Comparison of ENCODE assay signal across 8 mouse cellular contexts in the genomic region with DNA sequence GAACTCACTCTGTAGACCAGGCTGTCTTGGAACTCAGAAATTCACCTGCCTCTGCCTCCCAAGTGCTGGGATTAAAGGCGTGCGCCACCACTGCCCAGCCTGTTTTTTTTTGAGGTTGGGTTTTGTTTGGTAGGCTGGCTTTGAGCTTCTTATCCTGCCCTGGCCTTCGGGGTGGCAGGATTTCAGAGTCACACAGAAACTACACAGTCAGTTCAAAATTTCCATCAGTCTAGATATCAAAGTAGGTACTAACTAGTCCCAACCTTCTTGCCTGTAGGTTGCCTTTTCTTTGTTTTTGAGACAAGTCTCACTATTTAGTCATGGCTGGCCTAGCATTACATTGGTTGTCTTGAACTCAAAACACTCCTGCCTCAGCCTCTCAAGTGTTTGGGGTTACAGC. TPM values are rescaled to one million over a fixed set of nuclear protein-coding genes. Genes with fewer than 3 reads are reported as not detected.
A peak's percentile ranks its signal among the peaks of the same experiment; 100 is the strongest.
DNase-seq lines count a peak whose midpoint lies in the region; ATAC-seq and TF ChIP-seq lines count a peak whose summit lies in the region.

No protein-coding gene starts in this region.

- H3K9me3 ChIP-seq in kidney, postnatal 0 days (replicated peaks; ENCODE audit: low read length): no peaks in the 10 kb centered on the region
- H3K9me3 ChIP-seq in neural tube, embryonic 12.5 days: no peaks in the 10 kb centered on the region

- 59% methylated on average over 3 of the region's 3 CpGs for WGBS in kidney, postnatal 0 days
- 74% methylated on average over 3 of the region's 3 CpGs for WGBS in neural tube, embryonic 12.5 days

- no peaks in the 10 kb centered on the region for H3K4me1 ChIP-seq in kidney, postnatal 0 days (replicated peaks; ENCODE audit: insufficient read depth, low read length)
- H3K4me1 ChIP-seq in brown adipose tissue, adult 24 weeks (ENCODE audit: control insufficient read depth, insufficient read depth, insufficient read length, low read length): no peaks in the 10 kb centered on the region
- H3K4me1 ChIP-seq in neural tube, embryonic 12.5 days: peaks cover 7% of the 10 kb centered on the region

- H3K4me3 ChIP-seq in kidney, postnatal 0 days (replicated peaks; ENCODE audit: low read depth, low read length): peak overlapping the region; percentile 93; the same call in 1 of the 2 replicates
- peak overlapping the region; percentile 78 for H3K4me3 ChIP-seq in brown adipose tissue, adult 24 weeks (ENCODE audit: insufficient read depth, low read depth, low read length)
- H3K4me3 ChIP-seq in neural tube, embryonic 12.5 days: peak overlapping the region; percentile 85; the same call in 1 of the 2 replicates

- peak overlapping the region; percentile 81 for H3K4me2 ChIP-seq in kidney, postnatal 0 days (ENCODE audit: low read length)
- peak overlapping the region; percentile 65 for H3K4me2 ChIP-seq in neural tube, embryonic 12.5 days (replicated peaks)

- no peak overlapping the region for H3K9ac ChIP-seq in kidney, postnatal 0 days (ENCODE audit: low read depth, low read length)
- H3K9ac ChIP-seq in neural tube, embryonic 12.5 days: peak overlapping the region; percentile 97; the same call in 1 of the 2 replicates

- H3K27me3 ChIP-seq in kidney, postnatal 0 days (ENCODE audit: insufficient read depth, low read length): no peaks in the 10 kb centered on the region
- no peaks in the 10 kb centered on the region for H3K27me3 ChIP-seq in neural tube, embryonic 12.5 days (replicated peaks)

- intact Hi-C loops in left cerebral cortex, postnatal 10 days (cut with DNase I): no loop called here
- intact Hi-C loops in left cerebral cortex, postnatal 36 days (cut with DNase I): loop anchor here (5.0 kb wide), 1 partner anchor 88 kb away; a partner anchor contains a TSS

- DNase-seq in kidney, postnatal 0 days (ENCODE audit: low spot score): no peak
- DNase-seq in kidney, postnatal 25 days: no peak
- peak; percentile 65 for DNase-seq in induced T-regulatory cell, adult 2 months (ENCODE audit: low read depth)
- DNase-seq in left cerebral cortex, postnatal 10 days (ENCODE audit: extremely low spot score in 1 of 2, low spot score in 2 of 2): no peak
- DNase-seq in left cerebral cortex, postnatal 36 days (ENCODE audit: low spot score in 2 of 2): no peak
- no peak for DNase-seq in cerebellum, postnatal 36 days

- no peak overlapping the region for H3K27ac ChIP-seq in kidney, postnatal 0 days
- H3K27ac ChIP-seq in brown adipose tissue, adult 24 weeks (replicated peaks; ENCODE audit: low read depth, low read length): no peak overlapping the region
- no peak overlapping the region for H3K27ac ChIP-seq in neural tube, embryonic 12.5 days

- ATAC-seq in kidney, postnatal 0 days (replicated peaks; ENCODE audit: low FRiP score, low read depth): no peak
- ATAC-seq in neural tube, embryonic 12.5 days (ENCODE audit: low FRiP score, low read depth): no peak

- TF ChIP-seq CTCF in kidney, postnatal 0 days (IDR thresholded peaks at IDR 0.05; ENCODE audit: low read depth): no peak

- no peaks in the 10 kb centered on the region for H3K36me3 ChIP-seq in kidney, postnatal 0 days (ENCODE audit: insufficient read depth, low read length)
- H3K36me3 ChIP-seq in neural tube, embryonic 12.5 days: no peaks in the 10 kb centered on the region

RNA-seq across cellular contexts. Expression of a gene that starts 5.9 kb away (rescaled TPM):
- 23.3 and 24.7 TPM in 2 replicates for polyA plus RNA-seq in kidney, postnatal 0 days (2015; fragmentation: Nextera tagmentation; extraction: Ambion mirVana)
- polyA plus RNA-seq in brown adipose tissue, adult 24 weeks (2012; ENCODE audit: insufficient read depth, insufficient read length, missing spikeins): 20.4 and 28.2 TPM in 2 replicates
- 77.8 and 83.9 TPM in 2 replicates for polyA plus RNA-seq in neural tube, embryonic 12.5 days (2016; fragmentation: Nextera tagmentation; extraction: Ambion mirVana)
- total RNA-seq in left cerebral cortex, postnatal 10 days (2021): 100 to 1,000 TPM in 1 of 2 experiments, 10 to 100 TPM in 1; 92.4 to 104 TPM
- total RNA-seq in left cerebral cortex, postnatal 36 days (2021): 100 to 1,000 TPM; 135 to 137 TPM

RNA-seq across cellular contexts. Expression of a gene that starts 45.5 kb away (rescaled TPM):
- 4.4 and 4.8 TPM in 2 replicates for polyA plus RNA-seq in kidney, postnatal 0 days (2015; fragmentation: Nextera tagmentation; extraction: Ambion mirVana)
- 6.1 and 6.3 TPM in 2 replicates for polyA plus RNA-seq in brown adipose tissue, adult 24 weeks (2012; ENCODE audit: insufficient read depth, insufficient read length, missing spikeins)
- 1.9 and 2.2 TPM in 2 replicates for polyA plus RNA-seq in neural tube, embryonic 12.5 days (2016; fragmentation: Nextera tagmentation; extraction: Ambion mirVana)
- 1 to 10 TPM; 1.8 to 2.1 TPM for total RNA-seq in left cerebral cortex, postnatal 10 days (2021)
- total RNA-seq in left cerebral cortex, postnatal 36 days (2021): 1 to 10 TPM; 3.9 to 4.2 TPM

RNA-seq across cellular contexts. Expression of a gene that starts 46.2 kb away (rescaled TPM):
- polyA plus RNA-seq in kidney, postnatal 0 days (2015; fragmentation: Nextera tagmentation; extraction: Ambion mirVana): 10.7 and 11.3 TPM in 2 replicates
- 11.6 and 15.7 TPM in 2 replicates for polyA plus RNA-seq in brown adipose tissue, adult 24 weeks (2012; ENCODE audit: insufficient read depth, insufficient read length, missing spikeins)
- 2.3 and 2.8 TPM in 2 replicates for polyA plus RNA-seq in neural tube, embryonic 12.5 days (2016; fragmentation: Nextera tagmentation; extraction: Ambion mirVana)
- total RNA-seq in left cerebral cortex, postnatal 10 days (2021): 1 to 10 TPM; 1.7 to 2.9 TPM
- 1 to 10 TPM; 1.8 to 2.9 TPM for total RNA-seq in left cerebral cortex, postnatal 36 days (2021)

RNA-seq across cellular contexts. Expression of a gene that starts 56.5 kb away (rescaled TPM):
- polyA plus RNA-seq in kidney, postnatal 0 days (2015; fragmentation: Nextera tagmentation; extraction: Ambion mirVana): 8.1 and 8.7 TPM in 2 replicates
- polyA plus RNA-seq in brown adipose tissue, adult 24 weeks (2012; ENCODE audit: insufficient read depth, insufficient read length, missing spikeins): 3.3 and 4.1 TPM in 2 replicates
- polyA plus RNA-seq in neural tube, embryonic 12.5 days (2016; fragmentation: Nextera tagmentation; extraction: Ambion mirVana): 11.2 and 11.5 TPM in 2 replicates
- 1 to 10 TPM; 4.7 to 5.7 TPM for total RNA-seq in left cerebral cortex, postnatal 10 days (2021)
- 1 to 10 TPM; 3.8 to 4.8 TPM for total RNA-seq in left cerebral cortex, postnatal 36 days (2021)
